Mouse (Mus musculus) urinary bladder, postnatal 14 days (tissue): ENCODE data around the gene Map3k6.

Source experiments
- DNase-seq: peaks from one replicate; pipeline ENCODE4 v3.0.0; 2021; ENCODE audit warnings: low spot score

The Map3k6 gene

GRCm38 (mm10) chr4:133285299-133285698, 44.7 kb downstream of the Map3k6 start:
- DNase-seq = no peak

GRCm38 (mm10) chr4:133285950-133286349, 45.3 kb downstream of the Map3k6 start:
- no peak for DNase-seq

DNA sequence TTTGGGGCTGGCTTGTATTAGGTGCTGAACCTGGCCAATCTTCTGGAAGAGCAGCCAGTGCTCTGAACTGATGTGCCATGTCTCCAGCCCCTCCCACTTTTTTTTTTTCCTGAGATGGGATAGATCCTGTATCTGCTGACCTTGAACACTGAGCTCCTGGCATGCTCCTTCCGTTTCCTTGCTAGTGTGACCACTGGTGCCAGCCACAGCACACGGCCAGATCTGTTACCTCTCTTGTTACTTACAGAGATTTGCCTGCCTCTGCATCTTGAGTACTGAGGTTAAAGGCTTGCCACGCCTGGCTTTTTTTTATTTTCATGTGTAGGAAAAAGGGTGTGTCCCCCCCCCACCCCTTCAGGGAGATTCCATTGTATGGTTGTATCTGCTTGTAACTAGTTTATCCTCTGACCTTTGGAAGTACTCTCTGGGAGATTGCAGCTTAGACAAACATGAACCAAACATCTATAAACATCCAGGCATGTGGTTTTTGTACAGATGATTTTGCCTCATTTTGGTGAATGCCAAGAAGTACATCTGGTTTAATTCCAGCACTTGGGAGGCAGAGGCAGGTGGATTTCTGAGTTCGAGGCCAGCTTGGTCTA, 46.0 kb downstream of the Map3k6 start:
- DNase-seq = no peak

DNA sequence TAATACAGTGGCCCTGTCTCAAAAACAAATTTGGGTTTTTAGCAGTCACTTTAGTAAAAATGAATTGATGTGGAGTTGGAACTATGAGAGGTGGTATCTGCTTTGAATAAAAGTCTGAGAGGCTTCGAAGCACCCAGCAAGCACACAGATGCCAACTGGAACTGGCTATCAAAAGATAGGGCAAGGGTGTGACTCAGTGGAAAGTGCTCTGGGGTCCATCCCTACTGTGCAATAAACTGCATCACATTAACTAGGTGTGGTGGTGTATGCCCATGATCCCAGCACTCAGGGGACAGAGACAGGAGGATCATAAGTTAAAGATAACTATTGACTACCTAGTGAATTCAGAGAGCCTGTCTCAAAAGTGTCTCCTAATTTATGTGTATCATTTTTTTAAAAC, 50.6 kb downstream of the Map3k6 start:
- DNase-seq = no peak

DNA sequence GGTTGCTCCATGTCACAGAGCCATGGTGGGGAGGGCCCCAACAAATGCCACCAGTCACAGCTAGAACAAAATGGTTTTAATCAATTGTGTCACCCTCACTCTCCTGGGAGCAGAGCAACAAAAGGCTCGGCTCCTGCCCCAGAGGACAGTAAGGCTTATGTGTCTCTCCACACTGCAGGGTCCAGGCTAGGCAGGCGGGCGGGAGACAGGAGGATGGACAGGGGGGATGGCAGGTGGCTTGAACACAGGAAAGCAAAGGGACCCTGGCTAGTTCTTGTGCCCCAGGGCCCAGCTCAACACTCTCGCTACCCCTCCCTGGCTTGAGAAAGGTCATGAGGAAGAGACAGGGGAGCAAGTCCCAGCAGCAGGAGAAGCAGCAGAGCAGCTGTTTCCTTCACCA, 51.8 kb downstream of the Map3k6 start:
- DNase-seq = no peak

- DNase-seq = no peak
Measured at GRCm38 (mm10) chr4:133292901-133293843, 52.6 kb downstream of the Map3k6 start.

GRCm38 (mm10) chr4:133294084-133294483, 53.5 kb downstream of the Map3k6 start:
- DNase-seq = no peak

GRCm38 (mm10) chr4:133297360-133297759, 56.7 kb downstream of the Map3k6 start:
- no peak for DNase-seq

- DNase-seq = peak; percentile 82
Measured at GRCm38 (mm10) chr4:133297801-133298238, 57.2 kb downstream of the Map3k6 start.

GRCm38 (mm10) chr4:133298516-133299365, 58.1 kb downstream of the Map3k6 start:
- DNase-seq = peak; percentile 51

DNA sequence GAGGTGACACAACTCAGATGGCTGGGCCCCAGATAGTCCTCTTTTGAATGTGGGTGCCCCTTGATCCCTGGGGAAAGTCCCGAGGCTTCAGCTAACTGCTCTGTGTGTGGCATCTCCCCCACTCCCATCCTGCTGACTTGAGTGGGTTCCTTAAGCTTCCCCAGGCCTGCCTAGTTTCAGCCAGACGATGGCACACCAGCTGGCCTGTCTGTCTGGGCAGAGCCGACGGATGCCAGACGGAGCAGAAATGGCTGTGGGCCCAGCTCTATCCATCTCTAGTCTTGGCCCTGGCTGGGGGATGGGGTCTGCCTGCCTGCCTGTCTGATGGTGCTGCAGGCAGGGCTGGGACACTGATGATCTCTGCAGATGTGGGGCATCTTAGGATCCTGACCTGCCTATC, 59.1 kb downstream of the Map3k6 start:
- no peak for DNase-seq

- no peak for DNase-seq
Measured at GRCm38 (mm10) chr4:133300421-133300820, 59.8 kb downstream of the Map3k6 start.

DNA sequence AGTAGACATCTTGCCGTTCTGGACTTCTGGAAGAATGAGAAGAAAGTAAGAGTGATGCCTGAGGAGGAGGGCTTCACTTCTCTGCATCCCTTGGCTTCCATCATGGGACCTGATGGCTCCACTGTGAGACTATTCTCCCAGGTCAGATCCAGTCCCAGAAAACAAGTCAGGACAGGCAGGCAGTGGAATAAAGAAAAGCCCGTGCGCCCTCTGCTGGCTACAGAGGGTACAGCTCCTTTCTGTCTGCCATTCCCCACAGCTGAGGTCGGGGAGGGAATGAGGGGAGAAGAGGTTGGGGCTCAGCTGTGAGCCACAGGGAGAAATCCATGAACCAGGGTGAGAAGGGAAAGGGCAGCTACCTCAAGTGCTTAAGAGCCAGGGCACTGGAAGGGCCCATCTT, 61.2 kb downstream of the Map3k6 start:
- peak; percentile 70 for DNase-seq
